Mouse (Mus musculus) stomach, postnatal 0 days (tissue): ENCODE results near the gene Rbms3.

ENCODE experiments used
- CTCF ChIP-seq: IDR thresholded peaks from 2 replicates; pipeline ENCODE4 v1.5.1; 2016; ENCODE audit warnings: antibody characterized with exemption, low read depth, mild to moderate bottlenecking, moderate library complexity
- EP300 ChIP-seq: optimal IDR thresholded peaks from 2 replicates; pipeline ENCODE3; 2016; ENCODE audit warnings: antibody characterized with exemption

DNA sequence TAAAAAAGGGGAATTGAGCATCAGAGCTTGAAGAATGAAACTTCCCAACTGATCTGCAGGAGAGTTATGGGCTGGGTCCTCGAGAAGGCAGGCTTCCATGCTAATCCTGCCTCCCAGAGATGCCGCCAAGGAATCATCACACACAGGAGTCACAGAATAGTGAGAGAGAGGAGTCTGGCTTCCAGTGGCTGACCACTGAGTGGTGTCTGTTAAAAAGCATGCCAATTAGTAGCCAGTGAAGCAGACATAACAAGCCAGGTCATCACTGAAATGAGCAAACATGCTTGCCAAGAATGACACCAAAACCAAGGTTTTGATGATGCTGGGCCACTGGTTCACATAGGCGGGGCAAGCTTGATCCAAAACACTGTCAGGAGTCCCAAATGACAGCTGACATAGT, 441.3 kb downstream of the Rbms3 start:
- no peak for TF ChIP-seq EP300
- no peak for TF ChIP-seq CTCF
